Mouse (Mus musculus) liver, adult (tissue): ENCODE measurements around the gene Cd28.

Source experiments
- GATA4 ChIP-seq: IDR thresholded peaks from 2 replicates; pipeline ENCODE4 v1.6.1; 2014; ENCODE audit warnings: mild to moderate bottlenecking, low read length; ENCODE audit not compliant: insufficient replicate concordance

Cd28 gene

GRCm38 (mm10) chr1:60716567-60716966 lies at the start of gene Cd28:
Gene Cd28 (plus strand): TSS chr1:60716800.
- no peak for TF ChIP-seq GATA4

- TF ChIP-seq GATA4: no peak
Measured at GRCm38 (mm10) chr1:60667873-60668616, 48.6 kb upstream of the Cd28 start.

GRCm38 (mm10) chr1:60669048-60669447 lies 47.6 kb upstream of the Cd28 start:
- peak; percentile 62; the same call in 1 of the 2 replicates for TF ChIP-seq GATA4

DNA sequence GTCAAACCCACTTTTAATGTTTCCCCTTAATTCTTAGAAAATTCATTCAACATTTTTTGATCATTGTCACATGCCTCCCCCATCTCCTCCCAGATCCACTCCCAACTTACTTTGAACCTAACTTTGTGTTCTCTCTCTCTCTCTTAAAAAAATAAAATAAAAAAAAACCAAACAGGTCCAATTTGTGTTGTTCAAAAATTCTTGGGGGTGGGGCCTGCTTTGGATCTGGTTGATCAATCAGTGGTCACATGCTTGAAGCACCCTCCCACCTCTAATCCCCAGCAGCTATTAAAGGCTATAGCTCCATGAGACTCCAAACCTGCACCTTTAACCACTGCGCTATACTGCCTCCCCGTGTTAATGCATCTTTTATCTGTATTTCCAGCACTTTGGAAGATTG lies 46.9 kb upstream of the Cd28 start:
- no peak for TF ChIP-seq GATA4

DNA sequence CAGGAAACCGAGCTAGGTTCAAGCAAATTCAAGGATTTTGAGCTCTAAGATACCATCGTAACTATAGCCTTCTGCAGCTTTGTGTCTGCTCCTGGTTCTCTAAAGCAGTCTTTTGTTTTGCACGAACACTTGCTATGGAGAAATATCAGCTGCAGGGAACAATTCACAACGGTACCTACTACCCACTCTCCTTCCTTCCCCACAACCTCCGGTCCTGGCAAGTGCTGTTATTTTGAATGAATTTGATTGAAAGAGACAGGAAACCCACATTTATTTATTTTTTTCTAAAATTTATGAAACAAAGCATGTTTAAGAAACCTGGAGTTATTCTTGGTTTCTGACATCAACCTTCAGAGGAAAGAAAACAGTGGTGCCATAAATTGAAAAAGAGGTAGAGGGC lies 46.4 kb upstream of the Cd28 start:
- TF ChIP-seq GATA4: no peak

DNA sequence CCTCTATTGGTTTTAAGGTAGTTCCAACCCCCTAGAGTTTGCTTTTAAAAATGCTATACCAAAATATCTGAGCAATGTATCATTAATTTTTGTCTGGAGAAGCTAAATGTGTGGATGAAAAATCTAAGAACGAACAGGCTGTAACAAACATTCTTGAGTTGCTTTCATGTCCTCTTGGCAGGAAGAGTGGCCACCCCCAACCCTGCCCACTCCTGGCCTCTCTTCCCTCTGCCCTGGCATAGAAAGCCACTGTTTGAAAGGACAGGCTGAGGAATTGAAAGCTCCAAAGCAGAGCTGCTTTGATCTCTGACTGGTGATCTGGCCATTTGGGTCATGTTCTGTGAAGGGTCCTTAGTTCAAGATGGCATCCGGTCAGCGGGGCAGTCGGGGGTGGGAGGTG lies 32.8 kb upstream of the Cd28 start:
- no peak for TF ChIP-seq GATA4

GRCm38 (mm10) chr1:60696115-60696895 lies 20.3 kb upstream of the Cd28 start:
- no peak for TF ChIP-seq GATA4

GRCm38 (mm10) chr1:60702641-60703040 lies 14.0 kb upstream of the Cd28 start:
- no peak for TF ChIP-seq GATA4

- TF ChIP-seq GATA4: no peak
Measured at GRCm38 (mm10) chr1:60713238-60713637, 3.4 kb upstream of the Cd28 start.

DNA sequence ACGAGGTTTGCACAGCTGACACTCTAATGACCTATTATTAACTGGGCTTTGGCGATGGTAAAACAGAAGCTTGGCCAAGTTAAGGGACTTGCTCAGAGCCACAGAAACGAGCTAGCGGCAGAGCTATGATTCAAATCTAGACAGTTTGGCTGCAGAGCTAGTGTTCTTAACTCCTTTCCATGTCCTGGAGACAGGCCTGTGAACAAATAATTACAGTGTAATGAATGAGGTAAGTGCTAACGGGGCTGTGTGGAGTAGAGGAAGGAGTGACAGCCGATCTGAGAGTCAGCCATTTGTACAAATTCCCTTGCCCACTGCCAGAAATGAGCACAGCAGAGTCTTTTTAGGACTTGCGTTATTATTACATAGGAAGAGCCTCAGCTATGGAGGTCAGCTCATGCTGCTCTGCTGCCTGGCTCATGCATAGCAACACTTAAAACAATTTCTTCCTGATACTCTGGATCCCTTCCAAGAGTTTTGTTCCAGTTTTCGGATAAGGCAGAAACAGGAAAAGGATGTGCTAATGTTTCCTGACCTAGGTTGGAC lies 876 bp upstream of the Cd28 start:
- no peak for TF ChIP-seq GATA4

DNA sequence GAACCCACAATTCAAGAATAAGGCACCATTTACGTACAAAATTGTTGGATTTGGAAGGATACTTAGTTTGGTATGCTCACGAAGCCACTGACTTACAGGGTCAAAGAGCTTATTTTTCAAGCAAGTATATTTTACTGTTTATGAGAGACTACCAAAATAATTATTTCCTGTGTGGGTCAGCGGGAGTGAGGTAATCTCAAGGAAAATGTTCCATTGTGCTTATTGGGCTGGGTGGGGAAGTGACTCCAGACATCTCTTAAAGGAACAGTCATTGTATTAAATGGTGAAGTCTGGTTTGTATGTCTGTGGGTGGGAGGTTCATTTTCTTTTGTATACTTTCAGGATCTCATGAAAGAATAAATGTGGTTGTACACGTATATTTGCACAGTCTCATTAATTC lies 2.0 kb downstream of the Cd28 start:
- TF ChIP-seq GATA4: no peak

DNA sequence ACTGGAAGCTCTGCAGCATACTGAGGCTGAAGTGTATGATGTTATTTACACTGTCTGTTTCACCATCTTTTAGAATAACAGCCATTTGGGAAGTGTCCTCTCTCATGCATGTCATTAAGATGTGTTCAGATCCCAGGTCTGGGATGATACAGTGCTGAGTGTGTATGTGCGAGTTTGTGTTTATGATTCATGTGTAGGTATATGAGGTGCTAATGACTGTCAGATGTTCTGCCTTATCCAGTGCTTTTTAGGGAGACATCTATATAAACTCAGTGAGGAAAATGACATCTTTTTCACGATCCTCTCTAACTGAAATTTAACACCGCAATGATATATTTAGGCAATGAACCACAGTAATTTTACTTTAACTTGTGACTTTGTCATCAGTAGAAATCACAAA lies 7.0 kb downstream of the Cd28 start:
- TF ChIP-seq GATA4: no peak

DNA sequence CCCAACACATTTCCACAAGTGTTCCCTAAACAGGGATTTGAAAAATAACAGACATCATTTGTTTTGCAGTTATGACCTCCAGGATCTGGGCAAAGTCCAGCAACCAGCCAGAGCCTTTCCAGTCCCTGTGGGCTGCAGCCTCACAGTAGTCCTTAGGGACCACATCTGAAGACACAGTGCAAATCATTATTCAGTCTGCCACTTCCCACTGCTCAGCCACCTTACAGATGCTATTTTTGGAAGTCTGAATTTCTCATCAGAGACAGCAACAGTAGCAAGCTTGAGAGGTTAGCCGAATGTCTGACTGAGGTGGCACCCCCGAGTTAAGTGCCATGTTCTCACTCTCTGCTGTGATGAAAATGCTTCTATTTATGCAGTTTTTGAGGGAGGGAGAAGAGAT lies 15.3 kb downstream of the Cd28 start:
- TF ChIP-seq GATA4: no peak

- peak; percentile 91; the same call in 1 of the 2 replicates for TF ChIP-seq GATA4
Measured at GRCm38 (mm10) chr1:60735072-60735907, 18.7 kb downstream of the Cd28 start.

GRCm38 (mm10) chr1:60735908-60736280 lies 19.3 kb downstream of the Cd28 start:
- no peak for TF ChIP-seq GATA4

- TF ChIP-seq GATA4: no peak
Measured at GRCm38 (mm10) chr1:60744266-60744665, 27.7 kb downstream of the Cd28 start.

DNA sequence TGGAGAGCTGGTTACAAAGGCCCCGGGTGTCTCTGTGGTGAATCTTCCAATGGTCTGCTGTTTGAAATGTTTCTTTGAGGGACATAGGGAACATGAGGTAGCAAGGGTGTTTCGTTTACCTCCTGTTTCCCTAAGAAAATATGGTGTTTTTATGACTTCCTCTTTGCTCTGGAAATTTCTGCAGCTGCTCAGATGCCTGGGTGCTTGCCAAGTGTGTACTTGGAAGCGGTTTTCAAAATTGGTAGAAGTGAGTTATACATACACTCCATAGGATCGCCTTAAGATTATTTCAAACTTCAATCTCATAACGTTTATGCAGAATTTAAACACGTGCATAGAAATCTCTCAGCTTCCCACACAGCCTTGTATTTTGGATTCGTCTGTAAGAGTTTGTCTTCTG lies 29.1 kb downstream of the Cd28 start:
- no peak for TF ChIP-seq GATA4
